Mouse (Mus musculus) T-helper 17 cell (primary cell): Measurements from ENCODE around the gene Nfasc.

Experiments used
- in situ Hi-C, 2 experiments: fragments of 300-600 bp; cut with MboI, MseI; formaldehyde crosslinking; loops; 1 replicate in 1 of 2; 2 replicates in 1 of 2; pipeline ENCODE4 v1.15.1; 2025; ENCODE audit warnings: high pct_unique_total_duplicates in 2 of 2

Nfasc gene

DNA sequence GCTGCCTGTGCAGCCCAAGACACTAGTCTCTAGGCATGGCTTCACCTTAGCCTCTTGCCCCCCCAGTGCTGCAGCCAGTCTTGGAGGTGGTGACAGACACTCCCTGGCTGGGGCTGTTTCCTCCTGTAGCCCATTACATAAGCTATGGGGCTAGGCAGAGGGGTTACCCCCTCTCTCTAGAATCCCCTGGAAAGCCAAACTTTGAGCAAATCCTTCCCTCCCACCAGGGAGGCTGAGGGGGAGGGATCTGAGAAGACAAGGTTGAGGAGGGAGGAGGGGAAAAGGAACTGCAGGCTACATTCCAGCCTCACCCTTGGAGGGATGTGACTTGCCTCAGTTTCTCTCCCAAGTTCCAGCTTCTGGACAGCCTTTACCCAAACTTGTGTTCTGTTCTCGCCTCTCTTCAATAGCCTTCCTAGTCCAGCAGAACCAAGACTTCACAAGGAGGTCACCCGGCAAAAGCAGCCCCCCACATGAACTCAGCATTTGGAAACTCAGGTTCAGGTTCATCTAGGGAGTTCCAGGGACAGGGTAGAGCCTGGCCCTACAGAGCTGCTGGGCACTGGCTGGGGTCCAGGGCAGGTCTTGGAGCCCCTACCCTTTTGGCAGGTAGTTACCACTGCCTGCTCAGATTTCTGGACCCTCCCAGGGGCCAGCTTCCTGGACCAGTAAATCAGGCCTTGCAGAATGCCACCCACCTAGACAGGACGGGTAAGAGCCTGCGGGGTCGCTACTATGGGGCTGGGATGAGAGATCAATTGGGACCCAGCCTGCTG is 199.6 kb downstream of the Nfasc start:
- in situ Hi-C loops: no loop called here

GRCm38 (mm10) chr1:132541171-132541823 is 200.3 kb downstream of the Nfasc start:
- in situ Hi-C loops: no loop called here

DNA sequence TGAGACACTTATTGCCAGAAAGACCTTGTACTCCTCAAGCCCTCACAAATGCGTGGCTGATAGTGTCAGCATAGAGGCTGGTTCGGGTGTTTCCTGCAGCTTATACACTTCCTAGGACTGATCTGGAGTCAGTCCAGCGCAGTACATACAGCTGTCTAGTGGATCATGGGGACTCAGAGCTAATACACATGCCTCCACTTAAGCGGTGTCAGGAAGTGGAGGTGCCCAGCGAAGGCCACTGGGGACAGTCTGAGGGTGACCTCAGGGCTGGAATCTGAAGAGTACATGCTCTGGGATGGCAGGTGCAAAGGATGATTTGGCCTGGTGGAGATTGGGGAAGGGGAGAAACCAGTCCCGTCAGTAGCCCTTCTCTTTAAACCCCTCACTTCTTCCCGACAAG is 200.9 kb downstream of the Nfasc start:
- in situ Hi-C loops: no loop called here

DNA sequence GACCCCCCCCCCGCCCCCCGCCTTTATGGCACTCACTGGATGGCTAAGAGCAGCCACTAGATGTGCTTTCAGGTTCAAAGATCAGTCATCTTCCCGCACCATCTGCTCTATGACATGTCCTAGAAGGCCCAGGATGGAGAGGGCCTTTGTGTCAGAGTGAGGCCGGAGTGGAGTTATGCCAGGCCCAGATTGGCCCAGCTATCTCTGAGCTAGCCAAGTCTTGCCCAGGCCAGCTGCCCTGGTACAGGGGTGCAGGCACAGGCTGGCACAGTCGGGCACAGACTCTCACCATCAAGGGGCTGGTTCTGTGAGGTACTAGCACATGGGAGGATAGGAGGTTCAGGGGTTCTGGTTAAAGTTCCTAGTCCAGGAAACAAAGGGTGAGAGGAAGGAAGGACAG is 203.9 kb downstream of the Nfasc start:
- in situ Hi-C loops: no loop called here

DNA sequence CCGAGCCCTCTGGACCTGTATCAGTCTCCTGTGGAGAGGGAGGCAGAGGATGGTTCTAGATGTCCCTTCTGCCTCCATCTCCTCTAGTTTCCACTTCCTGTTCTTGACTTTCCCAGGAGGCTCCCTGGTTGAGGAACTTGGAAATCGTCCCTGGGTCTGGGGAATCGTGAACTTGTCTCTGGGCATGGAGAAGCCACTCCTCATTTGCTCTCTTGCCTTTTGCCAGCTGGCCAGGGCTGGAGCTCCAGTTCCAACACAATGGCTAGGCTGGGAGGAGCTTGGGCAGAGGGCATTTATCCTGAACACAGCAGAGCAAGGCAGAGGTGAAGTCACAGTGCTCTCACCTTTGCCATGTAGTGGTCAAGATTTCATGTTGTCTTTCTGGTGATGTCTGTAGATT is 205.2 kb downstream of the Nfasc start:
- in situ Hi-C loops: no loop called here

DNA sequence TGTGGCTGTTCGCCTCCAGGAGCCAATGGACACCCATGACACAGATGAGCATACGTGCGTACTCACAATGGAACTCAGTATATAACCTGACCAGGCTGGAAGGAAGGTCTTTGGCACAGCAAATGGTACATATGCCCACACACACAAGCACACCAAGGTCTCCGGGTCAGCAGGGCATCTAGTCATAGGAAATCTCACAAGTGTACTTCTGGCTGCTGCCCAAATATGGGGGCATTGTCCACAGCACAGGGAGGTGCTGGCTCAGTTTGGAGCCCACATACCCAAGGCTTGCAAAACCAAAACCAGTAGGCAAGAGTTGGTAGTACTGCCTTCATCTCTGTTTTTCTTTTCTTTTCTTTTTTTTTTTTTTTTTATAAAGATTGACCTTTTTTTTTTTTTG is 206.1 kb downstream of the Nfasc start:
- in situ Hi-C loops: no loop called here

- in situ Hi-C loops: no loop called here
Measured at GRCm38 (mm10) chr1:132533840-132534239, 207.8 kb downstream of the Nfasc start.

GRCm38 (mm10) chr1:132532521-132532920 is 209.1 kb downstream of the Nfasc start:
- in situ Hi-C loops: no loop called here

- in situ Hi-C loops: no loop called here
Measured at GRCm38 (mm10) chr1:132530631-132531191, 210.9 kb downstream of the Nfasc start.

- in situ Hi-C loops: loop anchor here in 1 of 2 experiments (5.0 kb wide), 1 partner anchor 64 kb away; no protein-coding TSS in a partner anchor
Measured at GRCm38 (mm10) chr1:132528647-132529334, 212.8 kb downstream of the Nfasc start.

DNA sequence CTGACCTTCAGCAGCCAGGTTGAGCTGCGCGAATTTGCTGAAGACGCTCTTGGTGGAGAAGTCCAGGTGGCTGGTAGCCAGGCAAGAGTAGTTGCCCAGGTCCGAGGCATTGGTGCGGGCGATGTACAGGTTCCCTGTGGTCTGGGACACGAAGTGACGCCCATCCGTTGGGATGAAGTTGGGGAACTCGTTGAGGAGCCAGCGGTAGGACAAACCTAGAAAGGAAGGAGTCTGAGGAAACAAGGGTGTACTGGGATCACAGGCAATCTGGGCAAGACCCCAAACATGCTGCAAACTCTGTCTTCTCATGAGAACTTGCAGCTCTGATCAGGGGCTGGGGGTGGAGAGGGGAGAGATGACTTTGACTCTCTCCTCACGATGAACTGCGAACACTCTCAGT is 213.5 kb downstream of the Nfasc start:
- in situ Hi-C loops: loop anchor here in 1 of 2 experiments (5.0 kb wide), 1 partner anchor 64 kb away; no protein-coding TSS in a partner anchor

DNA sequence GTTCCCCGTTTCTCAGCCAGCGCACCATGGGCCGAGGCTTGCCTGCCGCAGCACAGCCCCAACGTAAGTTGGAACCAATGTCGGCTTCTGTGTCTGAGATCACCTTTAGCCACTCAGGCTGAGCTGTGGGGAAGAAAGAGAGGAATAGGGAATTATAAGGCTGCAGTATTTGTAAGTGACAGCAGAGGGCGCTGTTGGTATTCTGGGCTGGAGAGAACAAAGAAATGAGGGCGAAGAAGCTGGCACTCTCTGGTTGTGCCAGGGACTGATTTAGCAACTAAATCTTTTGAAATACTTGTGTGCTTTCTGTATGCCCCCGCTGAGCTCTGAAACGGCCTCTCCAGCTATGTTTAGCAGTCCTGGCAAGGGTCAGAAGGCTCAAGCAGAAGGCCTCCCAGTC is 215.8 kb downstream of the Nfasc start:
- in situ Hi-C loops: loop anchor here in 1 of 2 experiments (5.0 kb wide), 1 partner anchor 66 kb away; no protein-coding TSS in a partner anchor

DNA sequence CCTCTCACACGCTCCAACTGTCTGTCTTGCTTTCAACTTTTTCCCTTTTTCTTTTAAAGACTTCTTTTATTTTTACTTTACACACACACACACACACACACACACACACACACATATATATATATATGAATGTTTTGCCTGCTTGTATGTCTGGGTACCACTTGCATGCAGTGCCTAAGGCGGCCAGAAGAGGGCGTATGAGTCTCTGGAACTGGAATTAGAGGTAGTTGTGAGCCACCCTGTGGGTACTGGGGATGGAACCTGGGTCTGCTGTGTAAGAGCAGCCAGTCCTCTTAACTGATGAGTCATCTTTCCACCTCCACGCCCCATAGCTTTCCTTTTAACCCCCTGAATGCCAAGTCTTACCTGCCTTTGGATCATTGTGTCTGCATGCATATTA is 217.7 kb downstream of the Nfasc start:
- in situ Hi-C loops: no loop called here

GRCm38 (mm10) chr1:132523048-132523447 is 218.5 kb downstream of the Nfasc start:
- in situ Hi-C loops: no loop called here

DNA sequence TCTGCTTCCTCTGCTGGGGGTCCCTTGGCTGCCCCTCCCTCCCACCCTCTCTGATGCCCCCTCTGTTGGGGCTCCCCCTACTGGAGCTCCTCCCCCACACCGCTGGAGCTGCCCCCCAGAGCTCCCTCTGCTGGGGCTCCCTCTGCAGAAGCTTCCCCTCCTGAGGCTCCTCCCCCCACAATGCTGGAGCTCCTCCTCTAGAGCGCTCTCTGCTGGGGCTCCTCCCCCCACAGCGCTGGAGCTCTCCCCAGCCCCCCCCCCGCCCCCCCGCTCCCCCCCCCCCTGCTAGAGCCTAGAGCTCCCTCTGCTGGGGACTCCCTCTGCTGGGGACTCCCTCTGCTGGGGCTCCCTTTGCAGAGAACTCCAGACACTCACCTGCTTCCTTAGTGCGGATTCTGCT is 220.8 kb downstream of the Nfasc start:
- in situ Hi-C loops: no loop called here

- in situ Hi-C loops: no loop called here
Measured at GRCm38 (mm10) chr1:132519734-132520133, 221.9 kb downstream of the Nfasc start.

GRCm38 (mm10) chr1:132518621-132519020 is 223.0 kb downstream of the Nfasc start:
- in situ Hi-C loops: no loop called here

GRCm38 (mm10) chr1:132516776-132517175 is 224.8 kb downstream of the Nfasc start:
- in situ Hi-C loops: no loop called here

- in situ Hi-C loops: no loop called here
Measured at GRCm38 (mm10) chr1:132515339-132515738, 226.3 kb downstream of the Nfasc start.
